Mouse (Mus musculus) thymus, adult 2 months (tissue): Measurements from ENCODE around the gene Rasl11b. TPM values are rescaled to one million over a fixed set of nuclear protein-coding genes. Genes with fewer than 3 reads are reported as not detected.

ENCODE experiments used
- DNase-seq: peaks from one replicate; pipeline ENCODE4 v3.0.0; 2021
- H3K27ac ChIP-seq: fragments of 200-500 bp; 2 replicates; pipeline ENCODE4 v1.5.1; 2012; ENCODE audit warnings: low read length, control low read depth; ENCODE audit not compliant: control insufficient read depth, insufficient read depth
- H3K27me3 ChIP-seq: fragments of 200-500 bp; 2 replicates; pipeline ENCODE4 v1.6.1; 2012; ENCODE audit warnings: mild to moderate bottlenecking, low read length, moderate library complexity, mixed read lengths; ENCODE audit not compliant: control insufficient read depth, insufficient read depth
- H3K36me3 ChIP-seq: fragments of 200-500 bp; 2 replicates; pipeline ENCODE4 v1.6.1; 2012; ENCODE audit warnings: mild to moderate bottlenecking, low read length, moderate library complexity; ENCODE audit not compliant: control insufficient read depth, insufficient read depth
- H3K4me1 ChIP-seq: fragments of 200-500 bp; replicated peaks from 2 replicates; pipeline ENCODE4 v1.6.1; 2012; ENCODE audit warnings: low read length; ENCODE audit not compliant: control insufficient read depth, insufficient read depth
- H3K4me3 ChIP-seq: fragments of 200-500 bp; 2 replicates; pipeline ENCODE4 v1.5.1; 2012; ENCODE audit warnings: mild to moderate bottlenecking, low read length, control low read depth, moderate library complexity; ENCODE audit not compliant: control insufficient read depth, insufficient read depth
- CTCF ChIP-seq: fragments of 200-500 bp; IDR thresholded peaks from 2 replicates; pipeline ENCODE4 v1.5.1; 2012; ENCODE audit warnings: mild to moderate bottlenecking, control low read depth, low read length, moderate library complexity, borderline replicate concordance; ENCODE audit not compliant: control insufficient read depth, poor library complexity, insufficient read depth; ENCODE audit errors: extremely low read depth
- POLR2A ChIP-seq: fragments of 200-500 bp; IDR thresholded peaks from 2 replicates; pipeline ENCODE4 v1.6.1; 2012; ENCODE audit warnings: mild to moderate bottlenecking, low read length, control low read depth, moderate library complexity; ENCODE audit not compliant: control insufficient read depth, poor library complexity, insufficient read depth; ENCODE audit errors: extremely low read depth
- WGBS: fragments of 180-500 bp; shearing (Covaris S2); methylation state at CpG from one replicate; pipeline ENCODE4 v1.1.7; 2018; 5-methylcytosine and 5-hydroxymethylcytosine counted together
- polyA plus RNA-seq: library from polyadenylated mRNA; depleted of rRNA; stranded (reverse); fragments of >200 nt; gene quantifications from 2 replicates; pipeline ENCODE4 v1.2.3, GENCODE M21; 2012

The Rasl11b gene
- polyA plus RNA-seq, 1 experiment, result 33.9 TPM

- whole genome bisulfite sequencing, result 93% methylated on average over 4 of the region's 4 CpGs
- DNase-seq, result no peak
- H3K4me1 ChIP-seq, result no peaks in the 10 kb centered on the region
Observed at GRCm38 (mm10) chr5:74215125-74215524, 20.0 kb downstream of the Rasl11b start.

GRCm38 (mm10) chr5:74218524-74218923 lies 23.4 kb downstream of the Rasl11b start:
- Histone ChIP-seq H3K27ac (no peak overlapping the region), H3K36me3 (no peaks in the 10 kb centered on the region), H3K4me1 (no peaks in the 10 kb centered on the region), H3K27me3 (no peaks in the 10 kb centered on the region), H3K4me3 (no peak overlapping the region)
- TF ChIP-seq POLR2A (no peak), CTCF (no peak)
- DNase-seq, result no peak
- WGBS, result 98% methylated on average over 4 of the region's 4 CpGs

More at GRCm38 (mm10) chr5:74215125-74215524, 20.0 kb downstream of the Rasl11b start:
- no peaks in the 10 kb centered on the region for H3K27me3 ChIP-seq
- no peak overlapping the region for H3K4me3 ChIP-seq
- no peaks in the 10 kb centered on the region for H3K36me3 ChIP-seq
- no peak for TF ChIP-seq POLR2A
- H3K27ac ChIP-seq, result no peak overlapping the region

GRCm38 (mm10) chr5:74222626-74223025 lies 27.5 kb downstream of the Rasl11b start:
- no peaks in the 10 kb centered on the region for H3K36me3 ChIP-seq
- no peak for TF ChIP-seq CTCF
- no peak for TF ChIP-seq POLR2A
- WGBS, result 96% methylated on average over 4 of the region's 4 CpGs
- DNase-seq, result no peak
- H3K27ac ChIP-seq, result no peak overlapping the region
- H3K4me3 ChIP-seq, result no peak overlapping the region
- no peaks in the 10 kb centered on the region for H3K27me3 ChIP-seq
- H3K4me1 ChIP-seq, result no peaks in the 10 kb centered on the region

DNA sequence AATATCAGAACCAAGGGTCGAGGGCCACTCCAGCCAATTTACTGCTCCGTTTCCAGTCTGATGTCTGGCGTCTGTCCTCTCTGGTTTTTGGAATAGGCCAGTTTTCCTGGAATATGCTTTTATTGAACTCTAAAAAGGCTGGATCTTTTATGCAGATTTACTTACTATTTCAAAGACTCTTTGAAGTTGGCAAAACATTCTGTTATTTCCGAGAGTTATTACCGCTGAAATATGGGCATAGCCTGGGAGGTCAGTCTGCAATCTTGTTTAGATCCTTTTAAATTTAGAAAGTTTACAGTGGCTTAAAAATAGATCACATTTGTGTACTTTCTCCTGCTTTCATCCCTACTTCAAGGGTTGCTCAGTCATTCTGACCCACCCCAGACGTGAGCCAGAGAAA lies 29.4 kb downstream of the Rasl11b start:
- TF ChIP-seq CTCF, result no peak
- TF ChIP-seq POLR2A, result no peak
- H3K27ac ChIP-seq, result no peak overlapping the region
- WGBS, result 94% methylated on average over 6 of the region's 6 CpGs
- H3K27me3 ChIP-seq, result no peaks in the 10 kb centered on the region
- H3K4me1 ChIP-seq, result no peaks in the 10 kb centered on the region
- no peak overlapping the region for H3K4me3 ChIP-seq
- H3K36me3 ChIP-seq, result no peaks in the 10 kb centered on the region
- DNase-seq, result no peak

DNA sequence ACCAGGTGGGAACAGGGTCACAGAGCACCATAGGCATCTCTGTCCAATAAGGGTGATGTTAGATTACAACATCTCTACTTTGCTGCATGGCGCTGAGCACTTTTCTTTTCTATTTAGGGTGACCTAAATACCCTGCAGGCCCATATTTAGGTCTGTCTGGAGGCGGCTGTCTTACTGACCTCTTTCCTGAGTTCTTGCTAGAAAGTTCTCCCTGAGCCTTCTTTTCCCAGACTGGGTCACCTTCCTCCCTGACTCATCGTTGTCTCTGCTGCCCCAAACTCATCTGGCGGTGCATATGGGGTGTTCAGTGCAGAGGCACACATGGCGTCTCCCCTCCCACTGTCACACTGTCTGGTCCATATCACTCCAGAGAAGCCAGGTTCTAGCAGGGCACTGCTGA lies 31.1 kb downstream of the Rasl11b start:
- H3K27me3 ChIP-seq, result no peaks in the 10 kb centered on the region
- H3K27ac ChIP-seq, result no peak overlapping the region
- DNase-seq, result no peak
- 98% methylated on average over 5 of the region's 5 CpGs for WGBS
- H3K4me3 ChIP-seq, result no peak overlapping the region
- no peak for TF ChIP-seq POLR2A
- no peak for TF ChIP-seq CTCF
- no peaks in the 10 kb centered on the region for H3K4me1 ChIP-seq
- no peaks in the 10 kb centered on the region for H3K36me3 ChIP-seq

DNA sequence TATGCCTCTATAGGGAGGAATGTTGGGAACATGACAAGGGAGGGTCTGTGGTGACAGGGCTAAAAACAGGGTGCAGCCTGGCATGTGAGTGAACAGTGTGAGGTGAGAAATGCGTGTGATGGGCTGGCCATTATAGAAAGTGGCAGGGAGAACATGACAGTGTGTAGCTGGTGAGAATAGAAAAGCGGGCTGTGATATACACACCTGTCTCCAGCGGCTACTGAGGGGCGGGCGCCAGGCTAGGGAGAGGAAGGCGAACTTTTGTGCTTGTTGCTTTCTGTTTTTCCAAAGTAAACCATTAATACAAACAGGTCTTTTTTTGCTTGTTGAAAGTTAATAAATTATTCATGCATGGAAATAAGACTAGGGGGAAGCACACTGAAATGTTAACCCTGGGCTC lies 32.3 kb downstream of the Rasl11b start:
- H3K36me3 ChIP-seq, result no peaks in the 10 kb centered on the region
- H3K4me3 ChIP-seq, result no peak overlapping the region
- no peak overlapping the region for H3K27ac ChIP-seq
- no peak for DNase-seq
- no peaks in the 10 kb centered on the region for H3K4me1 ChIP-seq
- 98% methylated on average over 6 of the region's 6 CpGs for WGBS
- TF ChIP-seq CTCF (no peak), POLR2A (no peak)
- no peaks in the 10 kb centered on the region for H3K27me3 ChIP-seq

- Histone ChIP-seq H3K27me3 (no peaks in the 10 kb centered on the region), H3K4me1 (0 out of 2 replicates have a peak, but pooled peaks cover 5% of the 10 kb centered on the region), H3K36me3 (no peaks in the 10 kb centered on the region), H3K4me3 (no peak overlapping the region), H3K27ac (no peak overlapping the region)
- WGBS, result 89% methylated on average over 1 of the region's 1 CpGs
- TF ChIP-seq CTCF (no peak), POLR2A (no peak)
- DNase-seq, result no peak
Observed at GRCm38 (mm10) chr5:74228938-74229337, 33.9 kb downstream of the Rasl11b start.
